Mouse (Mus musculus) ES-E14 (cell line): ENCODE measurements around the gene Slc2a3.

Experiments
- HCFC1 ChIP-seq: IDR thresholded peaks from 2 replicates; pipeline ENCODE4 v1.6.1; 2012; ENCODE audit warnings: low read length, inconsistent platforms, borderline replicate concordance; ENCODE audit not compliant: insufficient read depth
- ZC3H11A ChIP-seq: IDR thresholded peaks from 2 replicates; pipeline ENCODE4 v1.6.1; 2012; ENCODE audit warnings: low read depth, mild to moderate bottlenecking, inconsistent platforms, low read length, borderline replicate concordance
- ZNF384 ChIP-seq: IDR thresholded peaks from 2 replicates; pipeline ENCODE4 v1.6.1; 2012; ENCODE audit warnings: low read depth, low read length, inconsistent platforms

GRCm38 (mm10) chr6:122825923-122826742, 24.7 kb upstream of the Slc2a3 start:
- TF ChIP-seq ZNF384 (no peak), ZC3H11A (no peak), HCFC1 (no peak)
